Mouse (Mus musculus) cerebellum, adult 8-10 months (tissue): Measurements from ENCODE around the gene Retreg3.

ENCODE experiments used
- DNase-seq: peaks from one replicate; pipeline ENCODE4 v3.0.0; 2022

The Retreg3 gene

GRCm38 (mm10) chr11:101112186-101112585 lies 7.5 kb downstream of the Retreg3 start:
- DNase-seq: no peak

- DNase-seq: no peak
These were observed 8.5 kb downstream of the Retreg3 start for GRCm38 (mm10) chr11:101111178-101111577.

GRCm38 (mm10) chr11:101110708-101111107 lies 9.0 kb downstream of the Retreg3 start:
- no peak for DNase-seq

GRCm38 (mm10) chr11:101109351-101109750 lies 10.3 kb downstream of the Retreg3 start:
- DNase-seq: no peak

- no peak for DNase-seq
These were observed 16.7 kb downstream of the Retreg3 start for GRCm38 (mm10) chr11:101103011-101103410.

GRCm38 (mm10) chr11:101098231-101098630 lies 21.5 kb downstream of the Retreg3 start:
- no peak for DNase-seq

GRCm38 (mm10) chr11:101095314-101096024 lies 24.2 kb downstream of the Retreg3 start, which contains the start of gene Psmc3ip:
Psmc3ip (minus strand) TSS chr11:101095436.
- DNase-seq: peak; percentile 93

- DNase-seq: no peak
These were observed 24.8 kb downstream of the Retreg3 start for GRCm38 (mm10) chr11:101094930-101095313.

- DNase-seq: no peak
These were observed 29.8 kb downstream of the Retreg3 start for GRCm38 (mm10) chr11:101089931-101090330.

- DNase-seq: no peak
These were observed 32.0 kb downstream of the Retreg3 start for GRCm38 (mm10) chr11:101087682-101088055.

- peak; percentile 88 for DNase-seq
These were observed 32.7 kb downstream of the Retreg3 start, which contains the start of gene Mlx for GRCm38 (mm10) chr11:101086756-101087681. Mlx (plus strand) TSS chr11:101087277.

- DNase-seq: peak; percentile 47
These were observed 33.4 kb downstream of the Retreg3 start for GRCm38 (mm10) chr11:101086323-101086674.

- DNase-seq: peak; percentile 21
These were observed 33.9 kb downstream of the Retreg3 start for GRCm38 (mm10) chr11:101085617-101086322.

- peak; percentile 23 for DNase-seq
These were observed 34.9 kb downstream of the Retreg3 start for GRCm38 (mm10) chr11:101084811-101085210.

- DNase-seq: peak; percentile 29
These were observed 35.4 kb downstream of the Retreg3 start for GRCm38 (mm10) chr11:101084246-101084645.

- DNase-seq: peak; percentile 59
These were observed 36.5 kb downstream of the Retreg3 start for GRCm38 (mm10) chr11:101083083-101083697.

- peak; percentile 82 for DNase-seq
These were observed 37.2 kb downstream of the Retreg3 start, which contains the start of gene Coasy for GRCm38 (mm10) chr11:101082208-101083082. Coasy (plus strand) TSS chr11:101082565.

- no peak for DNase-seq
These were observed 38.0 kb downstream of the Retreg3 start for GRCm38 (mm10) chr11:101081659-101082058.

- no peak for DNase-seq
These were observed 39.3 kb downstream of the Retreg3 start for GRCm38 (mm10) chr11:101080421-101080820.

- no peak for DNase-seq
These were observed 39.9 kb downstream of the Retreg3 start for GRCm38 (mm10) chr11:101079746-101080145.

- no peak for DNase-seq
These were observed 41.6 kb downstream of the Retreg3 start, which contains the start of gene Hsd17b1 for GRCm38 (mm10) chr11:101078121-101078520. Hsd17b1 (plus strand) TSS chr11:101078411.
